8 mouse cellular contexts compared by ENCODE assay signal in genomic region chr19:32759357-32760024, GRCm38 (mm10). TPM values are rescaled to one million over a fixed set of nuclear protein-coding genes. Genes with fewer than 3 reads are reported as not detected.
DNase-seq lines count a peak whose midpoint lies in the region; ATAC-seq lines count a peak whose summit lies in the region.

No protein-coding gene starts in this region.

- H3K9ac ChIP-seq in heart, embryonic 11.5 days (ENCODE audit: low read depth, low read length): peak overlapping the region; percentile 64
- peak overlapping the region; percentile 98 for H3K9ac ChIP-seq in forebrain, embryonic 12.5 days
- H3K9ac ChIP-seq in liver, embryonic 15.5 days: 0 out of 2 replicates have a peak overlapping the region, but pooled peaks have one; percentile 4

- 4% methylated on average over 8 of the region's 8 CpGs for WGBS in heart, embryonic 11.5 days (ENCODE audit: insufficient replicate concordance)
- 2% methylated on average over 8 of the region's 8 CpGs for WGBS in forebrain, embryonic 12.5 days
- 6% methylated on average over 8 of the region's 8 CpGs for WGBS in liver, embryonic 15.5 days (ENCODE audit: insufficient replicate concordance)

- no peaks in the 10 kb centered on the region for H3K36me3 ChIP-seq in heart, embryonic 11.5 days (ENCODE audit: control insufficient read depth, insufficient read depth, low read length)
- no peaks in the 10 kb centered on the region for H3K36me3 ChIP-seq in forebrain, embryonic 12.5 days (replicated peaks)
- 0 out of 2 replicates have a peak, but pooled peaks cover 7% of the 10 kb centered on the region for H3K36me3 ChIP-seq in liver, embryonic 15.5 days (replicated peaks)

- H3K4me1 ChIP-seq in heart, embryonic 11.5 days (ENCODE audit: control insufficient read depth, insufficient read depth, low read length): peaks cover 12% of the 10 kb centered on the region; the same call in 1 of the 2 replicates
- H3K4me1 ChIP-seq in forebrain, embryonic 12.5 days: peaks cover 35% of the 10 kb centered on the region
- H3K4me1 ChIP-seq in liver, embryonic 15.5 days (replicated peaks): peaks cover 47% of the 10 kb centered on the region

- H3K4me3 ChIP-seq in heart, embryonic 11.5 days (ENCODE audit: low read depth, low read length): peak overlapping the region; percentile 95
- peak overlapping the region; percentile 94 for H3K4me3 ChIP-seq in forebrain, embryonic 12.5 days (replicated peaks)
- H3K4me3 ChIP-seq in liver, embryonic 15.5 days (replicated peaks): peak overlapping the region; percentile 98

- intact Hi-C loops in heart, postnatal 25 days (cut with DNase I): loop anchor here (2.0 to 10.0 kb wide), 4 partner anchors 43 to 315 kb away; no protein-coding TSS in a partner anchor

- H3K27me3 ChIP-seq in heart, embryonic 11.5 days (ENCODE audit: control insufficient read depth, insufficient read depth, low read length): no peaks in the 10 kb centered on the region
- H3K27me3 ChIP-seq in forebrain, embryonic 12.5 days: 0 out of 2 replicates have a peak, but pooled peaks cover 2% of the 10 kb centered on the region
- peaks cover 2% of the 10 kb centered on the region for H3K27me3 ChIP-seq in liver, embryonic 15.5 days

- H3K9me3 ChIP-seq in heart, embryonic 11.5 days (replicated peaks; ENCODE audit: control insufficient read depth, low read length): no peaks in the 10 kb centered on the region
- no peaks in the 10 kb centered on the region for H3K9me3 ChIP-seq in forebrain, embryonic 12.5 days
- no peaks in the 10 kb centered on the region for H3K9me3 ChIP-seq in liver, embryonic 15.5 days (replicated peaks)

- H3K4me2 ChIP-seq in heart, embryonic 11.5 days: peak overlapping the region; percentile 97
- peak overlapping the region; percentile 92 for H3K4me2 ChIP-seq in forebrain, embryonic 12.5 days
- peak overlapping the region; percentile 100 for H3K4me2 ChIP-seq in liver, embryonic 15.5 days

- ATAC-seq in heart, embryonic 11.5 days (replicated peaks; ENCODE audit: insufficient number of reproducible peaks, low FRiP score, low TSS enrichment): no peak
- ATAC-seq in forebrain, embryonic 12.5 days (ENCODE audit: low FRiP score): no peak
- ATAC-seq in liver, embryonic 15.5 days (ENCODE audit: insufficient read depth): no peak

- no peak for DNase-seq in heart, postnatal 25 days (ENCODE audit: low spot score)
- peak; percentile 18 for DNase-seq in CD4-positive helper T cell, adult 2 months (ENCODE audit: low read depth, low spot score)
- no peak for DNase-seq in right cerebral cortex, adult 18-20 months
- DNase-seq in Muller cell, postnatal 12 days (ENCODE audit: inconsistent ontology term): no peak
- DNase-seq in thymus, adult 18-20 months: no peak

- H3K27ac ChIP-seq in heart, embryonic 11.5 days (ENCODE audit: low read depth, low read length): no peak overlapping the region
- no peak overlapping the region for H3K27ac ChIP-seq in forebrain, embryonic 12.5 days
- H3K27ac ChIP-seq in liver, embryonic 15.5 days (replicated peaks): no peak overlapping the region

RNA-seq across cellular contexts. Expression of gene Pten, which starts 2.2 kb away (rescaled TPM):
- 5.1 and 9.6 TPM in 2 replicates for polyA plus RNA-seq in heart, embryonic 11.5 days (2014; fragmentation: Nextera tagmentation; extraction: Ambion mirVana)
- total RNA-seq in heart, postnatal 25 days (2021): 10 to 100 TPM; 56.9 to 65.6 TPM
- 14.0 and 14.3 TPM in 2 replicates for polyA plus RNA-seq in forebrain, embryonic 12.5 days (2016; fragmentation: Nextera tagmentation; extraction: Ambion mirVana)
- polyA plus RNA-seq in liver, embryonic 15.5 days (2015; fragmentation: Nextera tagmentation; extraction: Ambion mirVana): 2.4 and 2.6 TPM in 2 replicates

RNA-seq across cellular contexts. Expression of gene Atad1, which starts 19.9 kb away (rescaled TPM):
- polyA plus RNA-seq in heart, embryonic 11.5 days (2014; fragmentation: Nextera tagmentation; extraction: Ambion mirVana): 60.1 and 65.8 TPM in 2 replicates
- total RNA-seq in heart, postnatal 25 days (2021): 10 to 100 TPM; 78.6 to 79.4 TPM
- 98.4 and 98.9 TPM in 2 replicates for polyA plus RNA-seq in forebrain, embryonic 12.5 days (2016; fragmentation: Nextera tagmentation; extraction: Ambion mirVana)
- 20.6 and 21.3 TPM in 2 replicates for polyA plus RNA-seq in liver, embryonic 15.5 days (2015; fragmentation: Nextera tagmentation; extraction: Ambion mirVana)

Comparison
In these comparisons a context has a peak if more than half of its experiments do, and no peak if none do; other contexts are left out.
1. H3K9ac ChIP-seq: peak in every context shown above with its lines; median percentile 98 in forebrain, embryonic 12.5 days; 64 in heart, embryonic 11.5 days; 4 in liver, embryonic 15.5 days.